Mouse (Mus musculus) ES-E14 (cell line): Measurements from ENCODE around the gene Spata48.

Source experiments
- CHD2 ChIP-seq: IDR thresholded peaks from 2 replicates; pipeline ENCODE4 v1.6.1; 2014; ENCODE audit warnings: mild to moderate bottlenecking, low read depth, low read length, inconsistent platforms
- HCFC1 ChIP-seq: IDR thresholded peaks from 2 replicates; pipeline ENCODE4 v1.6.1; 2012; ENCODE audit warnings: low read length, inconsistent platforms, borderline replicate concordance; ENCODE audit not compliant: insufficient read depth
- MAFK ChIP-seq: IDR thresholded peaks from 2 replicates; pipeline ENCODE4 v1.6.1; 2014; ENCODE audit warnings: mild to moderate bottlenecking, low read depth, low read length, inconsistent platforms; ENCODE audit not compliant: insufficient read depth
- ZC3H11A ChIP-seq: IDR thresholded peaks from 2 replicates; pipeline ENCODE4 v1.6.1; 2012; ENCODE audit warnings: low read depth, mild to moderate bottlenecking, inconsistent platforms, low read length, borderline replicate concordance
- ZNF384 ChIP-seq: IDR thresholded peaks from 2 replicates; pipeline ENCODE4 v1.6.1; 2012; ENCODE audit warnings: low read depth, low read length, inconsistent platforms

- TF ChIP-seq CHD2 (no peak), ZNF384 (no peak), MAFK (no peak), ZC3H11A (no peak), HCFC1 (no peak)
Measured at GRCm38 (mm10) chr11:11536295-11536694, 74.4 kb downstream of the Spata48 start.
